Mouse (Mus musculus) B cell, adult 2 months (primary cell): ENCODE data around the gene Mypn.

Source experiments
- DNase-seq, 2 experiments: peaks; one replicate each; pipeline ENCODE4 v3.0.0; 2022

Gene Mypn

GRCm38 (mm10) chr10:63203728-63204127 lies at the start of gene Mypn:
TSS of gene Mypn (minus strand) at chr10:63203952.
- DNase-seq = no peak

DNA sequence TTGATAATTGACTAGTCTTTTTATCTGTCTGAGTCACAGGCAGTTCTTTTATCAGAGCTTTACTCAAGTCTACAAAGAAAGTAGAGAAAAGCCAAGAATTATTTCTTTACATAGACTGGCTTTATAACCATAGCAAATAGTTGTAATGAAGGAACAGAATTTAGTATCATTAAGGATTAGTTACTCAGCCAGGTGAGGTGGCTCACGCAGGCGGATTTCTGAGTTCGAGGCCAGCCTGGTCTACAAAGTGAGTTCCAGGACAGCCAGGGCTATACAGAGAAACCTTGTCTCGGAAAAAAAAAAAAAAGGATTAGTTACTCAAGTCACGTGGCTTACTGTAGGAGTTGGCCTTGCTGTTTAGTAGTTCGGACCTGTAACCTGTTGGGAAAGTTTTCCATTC lies 44.7 kb upstream of the Mypn start:
- no peak for DNase-seq

GRCm38 (mm10) chr10:63247457-63247856 lies 43.7 kb upstream of the Mypn start:
- DNase-seq = no peak

- DNase-seq = no peak
These were observed 42.1 kb upstream of the Mypn start for GRCm38 (mm10) chr10:63245846-63246245.

DNA sequence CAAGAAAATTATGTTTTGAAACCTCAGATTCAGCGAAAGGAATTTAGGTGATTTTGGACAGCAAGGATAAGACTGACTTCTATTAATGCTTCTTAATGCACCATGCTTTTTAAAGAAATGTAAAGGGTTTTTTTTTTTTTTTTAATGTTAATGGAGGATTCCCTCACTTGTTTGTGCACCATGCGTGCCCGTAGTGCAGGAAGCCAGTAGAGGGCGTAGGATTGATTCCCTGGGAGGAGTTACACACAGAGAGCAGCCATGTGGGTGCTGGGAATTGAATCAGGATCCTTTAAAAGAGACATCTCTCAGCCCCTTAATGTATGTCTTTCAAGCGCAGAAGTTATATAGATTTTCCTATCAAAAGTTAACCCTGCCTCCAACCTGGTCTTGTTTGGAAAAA lies 41.0 kb upstream of the Mypn start:
- DNase-seq = peak in 1 of 2 experiments; percentile 24

DNA sequence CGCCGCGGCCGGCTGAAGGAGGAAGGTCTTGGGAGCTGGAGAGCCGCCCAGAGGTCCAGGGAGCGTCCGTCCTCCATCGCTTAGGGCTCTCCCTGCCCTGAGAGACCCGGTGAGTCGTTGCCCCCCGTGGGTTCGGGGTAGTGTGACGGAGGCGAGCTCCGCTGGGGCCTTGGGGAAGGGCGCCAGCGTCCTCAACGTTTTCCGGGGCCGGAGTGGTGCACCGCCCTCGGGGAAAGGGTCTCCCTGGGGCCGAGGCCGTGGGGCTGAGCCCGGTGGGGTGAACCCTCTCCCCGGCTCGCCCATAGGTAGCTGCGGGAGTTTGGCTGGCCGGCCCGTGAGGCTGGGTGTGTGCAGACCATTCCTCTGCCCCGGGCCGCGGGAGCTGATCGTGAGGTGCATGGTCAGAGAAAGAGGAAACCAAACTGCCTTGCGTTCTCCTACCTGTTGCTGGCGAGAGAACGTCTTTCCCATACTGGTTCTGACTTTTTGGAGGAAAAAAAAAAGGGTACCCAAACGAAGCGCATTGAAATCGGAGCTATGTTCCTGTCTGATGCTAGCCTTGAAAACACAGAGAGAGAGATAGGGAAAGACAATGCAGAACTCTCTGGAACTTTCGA lies 40.4 kb upstream of the Mypn start:
- DNase-seq = no peak

DNA sequence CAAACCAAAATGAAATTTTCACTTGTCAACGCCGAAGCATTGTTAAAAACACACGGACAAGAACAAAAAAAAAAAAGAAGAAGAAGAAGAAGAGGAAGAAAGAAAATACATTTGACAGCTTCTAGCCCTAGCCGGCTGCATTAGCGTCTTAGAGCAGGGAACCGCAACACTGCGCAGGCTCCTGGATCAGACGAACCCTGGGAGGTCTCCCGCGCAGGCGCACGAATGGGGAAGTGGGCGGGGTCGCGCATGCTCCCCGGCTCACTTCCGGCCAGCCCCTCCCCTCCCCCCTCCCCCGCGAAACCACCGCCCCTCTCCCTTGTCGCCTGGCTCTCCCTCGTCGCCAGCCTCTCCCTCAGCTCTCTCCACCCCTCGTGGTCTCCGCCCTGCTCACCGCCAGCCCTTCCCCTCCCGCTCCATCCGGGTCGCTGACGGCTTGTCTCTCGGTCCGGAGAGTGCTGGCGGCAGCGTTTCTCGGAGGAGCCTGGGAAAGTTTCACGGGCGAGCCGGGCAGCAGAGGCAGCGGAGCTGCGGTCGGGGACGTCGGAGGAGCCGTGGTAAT lies 39.8 kb upstream of the Mypn start, which contains the start of gene Herc4:
Gene Herc4 (plus strand): TSS at position 318 of the 562 bp plus-strand sequence.
- DNase-seq = peak; percentile 95

- no peak for DNase-seq
These were observed 39.2 kb upstream of the Mypn start for GRCm38 (mm10) chr10:63242798-63243435.

- peak; percentile 36 to 40 for DNase-seq
These were observed 37.1 kb upstream of the Mypn start for GRCm38 (mm10) chr10:63240868-63241271.

DNA sequence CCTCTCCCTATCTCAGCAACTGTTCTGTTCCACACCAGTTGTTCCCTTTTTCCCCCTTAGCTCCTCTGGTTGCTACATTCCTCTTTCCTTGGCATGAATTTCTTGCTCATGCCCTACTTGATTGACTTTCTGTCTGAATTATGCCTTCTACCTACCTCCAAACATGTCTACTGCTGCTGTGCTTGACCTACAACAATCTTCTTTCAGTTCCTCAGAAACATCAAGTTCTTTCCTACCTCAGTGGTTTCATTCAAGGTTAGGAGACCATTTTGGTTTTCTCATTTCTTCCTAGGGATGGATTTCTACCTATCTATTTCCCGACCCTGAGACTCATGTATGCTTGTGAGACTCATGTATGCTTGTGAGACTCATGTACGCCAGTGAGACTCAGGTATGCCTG lies 36.1 kb upstream of the Mypn start:
- DNase-seq = no peak

- no peak for DNase-seq
These were observed 34.3 kb upstream of the Mypn start for GRCm38 (mm10) chr10:63238090-63238489.

- no peak for DNase-seq
These were observed 33.5 kb upstream of the Mypn start for GRCm38 (mm10) chr10:63237206-63237605.

DNA sequence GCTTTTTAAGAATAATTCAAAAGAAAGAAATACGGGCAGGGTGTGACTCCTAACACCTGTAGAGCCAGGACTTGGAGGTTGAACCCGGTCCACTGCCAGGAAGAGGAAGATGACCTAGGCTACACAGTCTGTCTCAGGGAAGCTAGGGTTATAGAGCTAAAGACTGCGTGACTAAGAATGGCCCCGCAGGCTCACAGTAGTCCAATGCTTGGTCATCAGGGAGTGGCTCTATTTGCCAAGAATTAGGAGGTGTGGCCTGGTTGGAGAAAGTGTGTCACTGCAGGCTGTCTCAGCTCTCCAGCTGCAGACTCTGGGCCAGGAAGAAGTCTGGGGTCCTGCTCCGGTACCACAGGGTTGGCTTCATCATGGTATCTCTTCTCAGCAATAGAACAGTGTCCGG lies 32.9 kb upstream of the Mypn start:
- DNase-seq = no peak

DNA sequence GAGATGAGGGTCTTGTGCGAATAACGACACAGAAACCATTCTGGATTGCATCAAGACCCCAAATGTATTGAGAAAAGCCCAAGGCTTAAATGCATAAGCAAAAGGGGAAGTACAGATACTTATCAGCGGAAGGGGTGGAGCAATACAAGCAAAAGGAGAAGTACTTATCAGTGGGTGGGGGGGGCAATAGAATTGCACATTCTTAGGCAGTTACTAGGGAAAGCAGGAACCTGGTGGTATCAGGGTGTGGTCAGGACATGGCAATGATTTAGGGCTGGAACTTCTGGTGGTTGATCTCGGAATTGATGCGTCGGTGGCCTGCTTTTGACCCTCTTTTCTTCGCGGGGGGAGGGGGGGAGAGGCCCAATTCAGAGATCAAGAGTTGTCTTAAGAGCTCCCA lies 32.1 kb upstream of the Mypn start:
- peak; percentile 41 to 56 for DNase-seq

DNA sequence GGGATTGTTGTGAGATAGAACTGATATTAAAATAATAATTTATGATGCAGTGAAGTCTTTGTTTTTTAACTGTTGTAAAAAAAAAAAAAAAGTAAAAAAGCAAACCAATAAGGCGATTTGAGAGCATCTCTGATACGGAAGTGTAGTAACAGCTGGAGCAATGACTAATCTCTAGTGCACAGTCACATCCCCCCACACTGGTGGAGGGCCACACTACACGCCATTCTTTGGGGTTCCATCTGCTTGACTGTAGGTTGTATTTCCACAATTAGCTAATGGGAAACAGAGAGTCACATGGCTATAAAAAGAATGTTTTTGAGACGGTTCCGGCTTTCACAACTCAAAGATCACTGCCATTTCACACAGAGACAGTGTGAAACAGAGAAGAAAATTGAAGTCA lies 30.4 kb upstream of the Mypn start:
- DNase-seq = no peak

DNA sequence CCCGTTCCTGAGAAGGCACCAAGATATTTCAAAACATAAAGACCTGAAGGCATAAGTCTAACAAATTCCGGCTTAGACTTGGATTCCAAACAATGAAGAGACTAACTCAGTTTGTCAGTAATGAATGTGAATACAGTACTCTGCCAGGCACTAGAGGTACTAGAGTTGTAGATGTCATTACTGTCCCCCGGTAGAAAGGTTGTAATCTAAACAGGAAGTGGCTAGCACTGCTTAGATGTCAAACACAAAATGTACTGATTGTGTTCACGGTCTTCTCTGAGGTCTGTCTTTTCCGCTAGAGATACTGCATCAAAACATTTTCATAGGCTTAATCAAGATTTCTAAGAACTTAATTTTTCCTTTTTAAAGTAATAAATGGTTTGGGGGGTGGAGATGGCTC lies 27.9 kb upstream of the Mypn start:
- no peak for DNase-seq

DNA sequence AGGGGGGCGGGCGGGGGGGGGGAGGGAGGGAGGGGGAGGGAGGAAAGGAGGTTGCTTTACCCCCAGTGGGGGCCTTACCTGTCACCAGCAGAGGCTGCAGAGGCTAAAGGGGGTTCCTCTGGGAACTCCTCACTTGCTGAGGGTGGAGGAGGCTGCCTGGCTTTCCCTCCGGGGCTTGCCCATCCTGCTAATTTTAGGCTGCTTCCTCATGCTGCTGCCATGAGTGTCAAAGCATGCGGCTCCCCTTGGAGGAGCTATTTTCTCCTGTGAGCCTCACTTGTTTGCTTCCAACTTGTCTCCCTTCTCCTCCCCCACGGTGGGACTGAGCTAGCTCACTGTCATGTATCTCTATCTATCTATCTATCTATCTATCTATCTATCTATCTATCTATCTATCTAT lies 27.1 kb upstream of the Mypn start:
- DNase-seq = no peak

GRCm38 (mm10) chr10:63230266-63230665 lies 26.5 kb upstream of the Mypn start:
- DNase-seq = no peak

- DNase-seq = no peak
These were observed 20.6 kb upstream of the Mypn start for GRCm38 (mm10) chr10:63224341-63224740.

GRCm38 (mm10) chr10:63221081-63221783 lies 17.5 kb upstream of the Mypn start:
- no peak for DNase-seq

DNA sequence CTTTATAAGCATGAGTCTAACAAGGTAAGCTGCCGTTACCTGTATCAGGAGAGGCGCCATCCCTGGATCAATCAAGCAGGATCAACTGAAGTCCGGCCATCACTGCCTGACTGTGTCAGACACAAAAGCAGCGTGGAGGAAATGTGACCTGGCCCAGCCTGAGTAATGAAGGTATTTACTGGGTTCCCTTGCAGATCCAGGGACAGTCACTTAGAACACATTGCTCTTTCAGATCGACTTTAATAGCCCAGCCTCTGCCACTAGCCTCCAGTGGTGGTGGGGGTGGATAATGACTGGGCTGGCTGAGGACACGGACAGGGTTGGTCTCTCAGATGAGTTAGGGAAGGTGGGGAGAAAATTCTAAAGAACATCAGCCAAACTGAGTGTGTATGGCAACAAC lies 5.1 kb upstream of the Mypn start:
- no peak for DNase-seq

- DNase-seq = no peak
These were observed 750 bp downstream of the Mypn start for GRCm38 (mm10) chr10:63203002-63203401.

DNA sequence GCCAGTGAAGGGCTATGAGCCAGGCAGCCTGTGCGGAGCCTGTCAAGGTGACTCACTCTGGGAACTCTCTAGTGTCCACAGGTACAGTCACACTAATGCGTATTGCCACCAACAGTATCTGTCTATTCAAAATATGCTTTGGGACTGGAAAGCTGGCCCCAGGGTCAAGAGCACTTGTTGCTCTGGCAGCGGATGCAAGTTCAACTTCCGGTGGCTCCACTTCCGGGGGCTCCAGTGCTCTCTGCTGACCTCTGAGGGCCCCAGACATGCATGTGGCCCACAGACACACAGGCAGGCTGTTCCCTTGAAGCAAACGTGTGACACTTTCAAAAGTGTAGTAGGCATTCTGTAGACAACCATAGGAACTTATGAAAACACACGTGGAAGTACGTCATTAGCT lies 2.2 kb downstream of the Mypn start:
- no peak for DNase-seq

GRCm38 (mm10) chr10:63199008-63199407 lies 4.7 kb downstream of the Mypn start:
- no peak for DNase-seq
